Mouse (Mus musculus): ENCODE results near the gene Smg7.

Gene Smg7

DNA sequence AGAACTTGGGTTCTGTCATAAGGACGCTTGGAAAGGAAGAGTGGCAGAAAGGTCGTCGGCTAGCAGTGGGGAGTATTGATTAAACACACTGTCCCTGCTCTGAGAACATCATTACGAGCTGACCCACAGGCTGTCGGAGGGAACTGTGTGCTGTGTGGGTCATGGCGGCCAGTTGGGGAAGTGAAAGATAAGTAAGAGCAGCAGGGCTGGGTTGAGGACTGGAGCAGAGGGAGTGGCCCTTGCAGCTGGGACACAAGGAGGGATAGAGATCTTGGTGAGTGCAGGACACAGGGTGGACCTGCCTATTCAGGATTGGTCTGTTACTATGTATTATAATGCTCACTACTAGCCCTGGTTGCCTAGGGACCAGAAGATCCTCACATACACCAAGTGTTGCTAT, 97.5 kb downstream of the Smg7 start:
- DNase-seq, result no peak

DNA sequence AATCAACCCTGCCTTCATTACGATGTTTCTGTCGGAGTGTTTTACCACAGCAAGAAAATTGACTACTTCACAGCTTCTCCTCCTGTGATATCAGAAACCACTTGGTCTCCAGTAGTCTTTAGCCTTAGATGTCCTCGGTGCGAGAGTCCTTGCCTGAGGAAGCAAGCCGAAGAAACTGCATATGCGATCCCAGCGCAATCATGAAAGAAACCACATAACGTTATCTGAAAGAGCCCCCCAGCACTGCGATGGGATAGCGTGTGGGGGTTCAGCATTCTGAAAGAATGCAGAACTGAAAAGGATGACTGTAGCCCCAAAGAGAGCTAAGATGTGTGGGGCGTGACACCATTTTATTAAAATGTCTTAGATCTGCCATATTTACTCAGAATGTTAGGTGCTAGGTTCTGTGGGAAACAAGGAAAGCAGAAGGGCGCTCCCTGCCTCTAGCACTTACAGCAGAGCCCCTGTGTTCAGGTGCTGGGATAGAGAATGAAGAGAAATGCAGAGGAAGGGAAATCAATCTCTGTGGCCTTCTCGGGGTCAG, 101.7 kb downstream of the Smg7 start:
- DNase-seq, result no peak

DNA sequence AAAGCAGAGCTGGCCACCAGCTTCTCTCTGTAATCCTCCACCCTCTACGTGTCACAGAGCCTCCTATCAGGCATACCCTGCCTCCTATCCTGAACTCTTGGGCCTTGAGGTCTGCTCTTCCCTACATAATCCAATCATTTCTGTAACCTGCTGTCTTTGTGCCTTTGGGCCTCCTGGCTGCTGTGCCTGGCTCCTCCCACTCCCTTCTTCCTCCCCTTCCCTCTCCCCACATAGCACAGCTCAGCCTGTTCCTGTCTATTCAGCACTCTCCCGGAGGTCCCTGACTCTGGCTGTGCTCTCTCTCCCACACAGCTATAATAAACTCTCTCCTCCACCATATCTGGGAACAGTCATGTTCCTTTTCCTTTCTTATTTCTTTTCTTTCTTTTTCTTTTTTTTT, 102.5 kb downstream of the Smg7 start, which contains the start of gene Ncf2:
Ncf2 (plus strand) TSS at position 298 of the 400 bp plus-strand sequence.
- DNase-seq, result no peak

DNA sequence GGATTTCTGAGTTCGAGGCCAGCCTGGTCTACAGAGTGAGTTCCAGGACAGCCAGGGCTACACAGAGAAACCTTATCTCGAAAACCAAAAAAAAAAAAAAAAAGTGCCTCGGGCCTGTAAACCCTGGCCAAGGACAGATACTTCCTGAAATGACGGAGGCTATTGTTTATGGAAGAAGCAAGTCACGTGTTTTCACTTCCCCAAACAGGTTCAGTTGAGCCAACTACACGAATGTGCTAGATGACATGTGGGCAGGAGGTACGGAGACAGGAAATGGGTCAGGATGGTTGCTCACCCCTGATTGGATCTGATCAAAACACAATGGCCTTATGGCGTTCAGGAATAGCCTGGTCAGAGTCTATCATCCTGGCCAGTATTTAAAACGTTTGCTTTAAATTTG, 104.3 kb downstream of the Smg7 start:
- no peak for DNase-seq

DNA sequence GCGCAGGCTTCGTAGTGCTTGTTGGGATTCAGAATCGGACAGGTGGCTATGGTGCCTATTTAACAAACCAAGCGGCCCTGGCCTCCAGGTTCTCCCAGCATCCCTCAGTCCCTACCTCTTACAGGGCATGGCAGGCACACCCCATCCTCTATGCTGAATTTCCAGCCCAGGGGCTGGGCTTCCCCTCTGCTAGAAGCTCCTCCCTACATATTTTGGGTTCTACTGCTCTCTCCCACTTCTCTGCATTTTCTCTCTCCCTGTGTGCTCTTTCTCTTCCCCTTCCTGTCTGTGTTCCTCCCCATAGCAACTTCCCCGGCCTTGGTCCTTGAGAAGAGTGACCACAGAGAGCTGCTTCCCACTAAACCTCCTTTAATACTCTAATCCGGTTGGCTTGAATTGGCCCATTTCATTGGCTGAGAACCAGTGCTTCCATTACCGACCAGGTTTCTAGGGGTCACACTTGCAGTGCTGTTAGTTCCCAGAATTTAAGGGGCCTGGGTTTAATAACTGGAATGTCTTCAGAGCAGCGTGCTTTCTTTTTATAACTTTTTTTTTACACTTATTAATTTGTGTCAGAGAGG, 105.7 kb downstream of the Smg7 start:
- DNase-seq, result no peak

DNA sequence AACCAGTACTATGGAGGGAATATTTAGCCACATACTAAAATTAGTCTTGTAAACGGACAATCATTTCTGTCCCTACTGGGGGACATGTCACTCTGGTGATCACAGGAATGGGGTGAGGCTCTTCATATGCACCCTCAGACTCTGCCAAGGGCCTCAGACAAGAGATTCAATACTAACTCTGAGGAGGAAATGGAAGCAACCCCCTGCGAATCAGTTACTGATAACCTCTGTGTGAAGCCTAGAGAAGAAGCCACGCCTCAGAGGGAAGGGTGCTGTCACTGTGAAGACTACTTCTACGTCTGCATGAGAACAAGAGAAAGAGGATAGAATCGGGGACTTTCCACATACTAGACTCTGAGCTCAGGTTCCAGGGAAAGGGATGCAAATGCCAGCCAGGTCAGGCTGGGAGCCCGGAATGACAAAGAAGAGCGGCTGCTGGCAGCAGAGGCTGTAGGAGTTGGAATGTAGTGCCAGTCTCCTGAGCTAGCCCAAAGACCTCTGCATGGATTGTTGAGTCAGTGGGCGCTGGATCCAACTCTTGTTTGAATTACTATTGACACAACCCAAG, 106.7 kb downstream of the Smg7 start:
- DNase-seq, result no peak

DNA sequence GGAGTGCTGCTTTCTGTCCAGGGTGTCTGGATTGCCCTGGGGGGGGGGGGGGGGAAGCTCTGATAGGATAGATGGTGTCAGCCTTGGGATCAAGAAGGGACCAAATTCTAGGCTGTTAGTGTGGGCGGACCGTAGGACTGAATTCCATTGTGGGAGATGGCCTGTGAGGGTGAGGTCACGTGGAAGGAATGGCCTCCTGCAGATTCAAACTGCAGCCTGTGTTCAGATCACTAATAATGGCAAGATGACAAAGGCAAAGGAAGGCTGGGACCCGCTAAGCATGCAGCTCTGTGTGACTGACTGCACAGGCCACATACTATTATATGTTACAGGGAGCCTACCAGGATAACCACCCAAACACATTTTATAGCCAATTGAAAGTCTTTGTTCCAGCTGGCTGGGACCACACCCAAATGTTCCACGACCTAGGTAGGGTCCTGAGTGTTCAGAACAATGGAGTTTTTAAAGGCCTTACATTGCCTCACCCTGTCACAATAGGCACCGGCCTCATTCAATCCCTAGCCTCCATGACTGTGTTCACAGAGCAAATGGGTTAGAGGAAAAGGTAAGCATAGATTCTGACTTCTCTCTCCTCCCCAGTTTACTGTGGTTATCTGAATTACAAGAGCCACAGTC, 108.8 kb downstream of the Smg7 start:
- no peak for DNase-seq

DNA sequence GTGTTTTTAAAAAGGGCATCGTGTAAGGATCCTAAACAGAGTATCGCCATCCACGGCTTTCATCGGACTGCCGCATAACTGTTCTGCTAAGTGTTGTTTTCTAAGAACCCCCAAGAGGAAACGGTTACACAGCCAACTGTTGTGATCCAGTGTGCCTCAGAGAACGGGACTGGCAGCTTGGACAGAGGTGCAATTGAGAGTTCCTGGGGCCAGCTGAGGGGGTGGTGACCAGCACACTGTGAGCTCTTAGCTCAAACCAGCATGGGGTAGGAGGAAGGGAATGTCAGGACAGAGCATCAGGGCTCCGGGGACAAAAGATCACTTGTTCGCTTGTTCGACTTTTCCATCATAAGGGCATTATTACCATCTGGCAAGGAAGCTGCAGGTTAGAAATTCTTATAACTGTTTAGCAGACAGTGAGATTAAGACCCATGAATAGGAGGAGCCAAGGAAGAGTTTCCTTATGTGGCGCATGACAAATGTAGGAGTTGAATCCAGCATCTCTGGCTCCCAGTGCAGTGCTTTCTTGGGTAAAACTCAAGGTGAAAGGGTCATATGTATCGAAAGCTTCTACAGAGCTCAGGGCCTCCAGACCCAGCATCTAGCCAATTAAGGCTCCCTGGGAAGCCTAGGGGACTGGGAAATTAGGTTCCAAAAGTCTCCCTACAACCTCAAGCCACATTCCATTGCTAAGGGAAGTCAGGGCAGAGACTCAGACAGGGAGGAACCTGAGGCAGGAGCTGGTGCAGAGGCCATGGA, 109.5 kb downstream of the Smg7 start:
- no peak for DNase-seq

DNA sequence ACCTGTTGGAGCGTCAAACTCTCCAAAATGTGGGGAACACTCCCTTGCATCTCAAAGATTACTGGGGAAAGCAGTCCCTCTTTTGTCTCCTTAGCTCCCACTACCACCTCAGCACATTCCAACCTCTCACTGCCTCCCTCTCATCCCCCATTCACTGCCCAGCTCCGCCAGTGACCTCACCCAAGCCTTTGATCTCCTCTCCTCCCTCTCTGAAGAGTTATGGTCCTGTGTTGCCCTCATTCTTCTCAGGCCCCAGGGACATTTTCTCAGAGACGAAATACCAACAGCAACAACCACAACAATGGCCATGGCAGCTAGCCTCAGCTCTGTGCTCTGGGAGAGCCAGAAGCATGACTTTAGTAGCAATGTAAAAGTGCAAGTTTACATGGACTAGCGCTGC, 111.2 kb downstream of the Smg7 start:
- DNase-seq, result no peak

DNA sequence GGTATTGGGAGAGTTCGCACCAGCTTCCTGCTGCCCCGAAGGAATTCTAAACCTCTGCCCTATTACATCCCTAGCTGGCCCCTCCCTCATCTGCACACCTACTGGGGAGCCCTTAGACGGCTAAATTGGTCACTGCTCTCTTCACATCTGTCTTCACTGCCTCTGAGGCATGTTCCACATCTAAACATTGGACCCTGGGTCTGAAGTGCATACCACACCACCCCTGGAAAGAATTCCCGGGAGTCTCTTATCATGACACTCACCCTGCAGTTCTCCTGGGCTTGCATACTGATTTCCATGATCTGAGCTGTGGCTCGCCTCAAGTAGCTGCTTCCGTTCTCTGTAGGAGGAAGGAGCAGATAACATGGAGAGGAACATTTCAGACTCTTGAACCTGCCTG, 111.6 kb downstream of the Smg7 start:
- no peak for DNase-seq

DNA sequence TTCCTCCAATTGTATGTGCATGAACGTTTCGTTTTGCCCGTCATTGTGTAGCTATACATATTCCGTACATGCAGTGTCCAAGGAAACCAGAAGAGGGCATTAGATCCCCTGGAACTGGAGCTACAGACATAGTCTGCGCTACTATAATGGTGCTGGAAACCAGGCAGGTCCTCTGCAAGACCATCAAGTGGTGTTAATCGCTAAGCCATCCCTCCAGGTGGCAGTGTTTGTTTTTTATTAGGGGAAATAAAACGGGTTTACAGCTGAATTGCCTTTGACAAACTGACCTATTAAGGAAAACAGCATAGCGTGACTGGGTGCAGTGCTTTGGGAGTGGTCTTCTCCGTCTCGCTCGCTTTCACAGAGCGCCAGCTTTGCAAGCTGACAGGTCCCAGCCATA, 112.2 kb downstream of the Smg7 start:
- peak; percentile 17 to 37 for DNase-seq

DNA sequence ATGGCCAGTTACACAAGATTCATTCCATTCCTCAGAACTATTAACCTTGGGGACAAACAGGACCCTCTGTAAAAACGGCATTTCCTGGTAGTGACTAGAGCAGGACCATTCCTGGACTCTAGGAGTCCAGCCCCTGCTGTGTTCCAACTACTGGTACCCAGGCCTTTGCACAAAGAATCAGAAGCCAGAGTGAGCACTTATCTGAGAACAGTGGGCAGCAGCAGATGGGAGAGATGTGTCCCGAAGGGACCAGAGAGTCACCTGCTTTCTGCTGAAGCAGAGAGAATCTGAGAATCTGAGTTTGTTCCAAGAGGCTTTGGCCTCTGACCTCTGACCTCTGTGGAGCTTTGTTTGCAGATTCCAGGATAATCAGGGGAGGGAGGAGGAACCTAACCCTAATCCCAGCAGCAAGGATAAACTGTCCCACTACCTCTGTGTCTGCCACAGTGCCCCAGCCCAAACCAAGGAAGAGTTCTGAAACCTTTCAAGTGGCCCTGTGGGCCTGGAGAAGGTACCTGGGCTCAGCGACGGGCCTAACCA, 114.3 kb downstream of the Smg7 start:
- DNase-seq, result no peak

Data from thymus, postnatal 36 days (tissue).